Mouse (Mus musculus) c-Kit-positive CD71-negative TER-119-negative erythroid progenitor cells, embryonic 14.5 days (primary cell): ENCODE measurements around the gene Mkln1.
A peak's percentile ranks its signal among the peaks of the same experiment; 100 is the strongest.

ENCODE experiments used
- DNase-seq: peaks from one replicate; pipeline ENCODE4 v3.0.0-alpha.2; 2013; ENCODE audit warnings: low read depth

The Mkln1 gene

DNA sequence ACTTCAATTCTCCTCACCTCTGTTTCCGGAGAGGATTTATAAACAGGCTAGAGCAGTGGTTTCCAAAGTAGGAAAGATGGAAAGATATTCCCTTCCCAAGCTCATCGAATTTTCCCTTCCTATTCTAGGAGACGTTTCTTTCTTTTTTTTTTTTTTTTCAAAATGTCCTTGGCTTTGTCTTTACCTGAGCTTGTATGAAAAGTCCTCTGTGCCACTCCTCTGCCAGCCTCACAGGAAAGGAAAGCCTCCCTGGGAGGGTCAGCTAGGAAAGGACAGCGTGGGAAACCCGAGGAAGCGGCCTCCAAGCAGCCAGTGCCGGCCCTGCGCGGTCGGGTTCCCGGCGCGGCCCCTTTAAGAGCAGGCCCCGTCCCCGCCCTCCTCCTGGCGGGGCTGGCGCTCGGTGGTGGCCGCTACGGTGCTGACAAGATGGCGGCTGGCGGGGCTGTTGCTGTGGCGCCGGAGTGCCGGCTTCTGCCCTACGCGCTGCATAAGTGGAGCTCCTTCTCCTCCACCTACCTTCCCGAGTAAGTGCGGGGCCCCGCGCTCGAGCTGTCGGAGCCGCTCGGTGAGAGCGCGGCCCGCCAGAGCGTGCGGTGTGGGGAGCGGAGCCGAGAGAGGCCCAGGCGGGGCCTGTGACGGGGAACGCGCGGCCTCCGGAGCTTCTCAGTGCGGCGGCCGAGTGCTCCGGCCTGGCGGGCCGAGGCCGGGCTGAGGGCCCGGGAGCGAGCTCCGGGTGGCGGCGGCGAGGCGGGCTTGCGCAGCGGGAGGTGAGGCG is at the start of gene Mkln1:
Gene Mkln1, plus strand, starts transcription at position 305 of the 775 bp plus-strand sequence.
- DNase-seq: peak; percentile 58

DNA sequence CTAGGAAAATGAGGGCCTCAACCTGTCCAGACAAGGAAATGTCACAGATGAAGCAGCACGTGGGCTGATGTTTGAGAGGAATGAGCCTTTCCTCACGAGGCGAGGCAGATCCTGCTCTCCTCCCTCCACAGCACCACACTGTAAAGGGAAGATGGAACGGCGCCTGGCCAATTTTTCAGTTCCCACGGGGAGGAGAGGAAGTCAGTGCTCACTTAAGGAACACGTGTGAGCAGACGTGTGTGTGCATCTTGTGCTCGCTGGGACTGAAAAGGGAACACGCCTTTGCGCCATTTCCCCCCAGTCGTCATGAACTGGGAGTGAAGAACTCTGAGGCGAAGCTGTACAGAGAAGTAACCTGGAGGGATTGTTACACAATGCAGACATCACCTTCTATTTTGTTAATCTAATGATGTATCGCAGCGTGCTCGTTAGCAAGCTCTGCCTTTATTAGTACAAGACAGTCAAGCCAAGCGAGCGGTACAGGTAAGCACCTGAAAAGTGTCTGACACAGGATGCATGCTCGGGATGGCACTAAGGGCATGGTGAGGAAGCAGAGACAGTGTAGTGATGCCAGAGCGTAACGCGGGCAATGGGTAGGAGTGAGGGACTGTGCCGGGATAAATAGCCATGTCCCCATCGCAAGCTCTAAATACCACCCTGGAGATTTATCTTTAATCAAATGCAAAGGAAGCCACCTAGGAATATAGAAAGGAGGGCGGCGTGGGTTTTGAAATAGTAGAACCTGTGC is 41.9 kb upstream of the Mkln1 start:
- no peak for DNase-seq

DNA sequence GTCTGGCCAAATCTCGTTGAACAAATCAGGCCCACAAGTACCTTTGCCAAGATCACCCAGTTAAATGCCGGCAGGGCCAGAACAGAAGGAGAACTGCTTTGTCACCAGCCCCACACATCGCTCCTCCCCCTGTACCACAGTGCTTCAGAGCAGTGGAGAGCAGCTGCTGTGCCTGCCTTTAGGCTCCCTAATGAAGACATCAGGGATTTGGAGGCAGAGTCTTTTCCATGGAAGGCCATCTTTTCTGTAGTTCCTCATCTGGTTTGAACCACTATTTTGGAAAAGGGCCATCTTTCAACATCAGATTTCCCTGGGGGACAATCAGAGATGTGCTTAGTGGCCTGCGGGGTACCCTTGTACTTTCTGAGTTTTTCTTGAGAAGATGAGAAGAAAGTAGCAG is 41.2 kb upstream of the Mkln1 start:
- no peak for DNase-seq

DNA sequence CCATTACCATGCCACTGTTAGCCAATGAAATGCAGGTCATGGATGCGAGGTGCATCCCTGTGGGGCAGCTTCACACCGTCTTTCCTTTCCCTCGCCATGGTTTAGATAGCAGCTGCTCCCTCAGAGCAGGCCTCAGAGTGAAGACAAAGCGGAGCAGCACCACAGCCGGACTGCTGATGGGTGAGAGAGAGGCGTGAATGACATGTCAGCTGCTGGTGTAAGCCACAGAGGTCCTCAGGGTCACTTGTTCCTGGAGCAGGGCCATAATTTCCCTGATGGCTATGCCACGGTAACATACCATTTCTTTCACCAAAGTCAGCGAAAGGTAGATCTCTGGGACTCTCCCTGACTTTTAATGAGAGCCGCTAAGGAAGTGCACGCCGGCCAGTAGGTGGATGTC is 35.9 kb upstream of the Mkln1 start:
- DNase-seq: no peak

DNA sequence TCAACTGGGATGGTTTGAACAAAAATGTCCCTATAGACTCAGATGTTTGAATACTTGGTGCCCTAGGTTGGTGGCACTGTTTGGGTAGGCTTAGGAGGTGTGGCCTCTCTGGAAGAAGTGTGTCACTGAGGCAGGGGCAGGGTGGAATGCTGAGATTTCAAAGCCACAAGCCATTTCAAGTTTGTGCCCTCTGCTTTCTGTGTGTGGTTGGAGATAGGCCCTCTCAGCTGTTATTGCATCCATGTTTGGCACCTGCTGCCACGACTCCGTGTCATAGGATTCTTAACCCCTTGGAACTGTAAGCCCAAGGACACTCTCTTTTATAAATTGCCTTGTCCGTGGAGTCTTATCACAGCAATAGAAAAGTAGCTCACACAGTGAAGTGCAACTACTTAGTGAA is 34.1 kb upstream of the Mkln1 start:
- no peak for DNase-seq

DNA sequence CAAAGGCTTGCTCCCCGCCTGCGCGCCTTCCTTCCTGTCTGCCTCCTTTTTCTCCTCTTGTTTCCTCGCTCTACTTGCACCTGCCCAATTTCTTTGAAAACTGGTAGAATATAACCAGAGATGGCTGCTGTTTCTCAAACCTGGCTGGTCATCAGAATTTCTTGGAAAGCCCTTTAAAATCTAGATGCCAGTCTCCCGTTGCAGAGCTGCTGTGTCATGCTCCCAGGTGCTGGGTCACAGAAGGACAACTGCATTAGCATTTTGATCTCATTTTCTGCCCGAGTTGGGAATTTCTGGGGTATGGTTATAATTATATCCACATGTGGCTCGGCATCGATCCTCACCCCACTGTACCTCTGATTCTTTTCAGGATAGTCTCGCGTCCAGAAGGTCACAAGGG is 30.6 kb upstream of the Mkln1 start:
- no peak for DNase-seq

DNA sequence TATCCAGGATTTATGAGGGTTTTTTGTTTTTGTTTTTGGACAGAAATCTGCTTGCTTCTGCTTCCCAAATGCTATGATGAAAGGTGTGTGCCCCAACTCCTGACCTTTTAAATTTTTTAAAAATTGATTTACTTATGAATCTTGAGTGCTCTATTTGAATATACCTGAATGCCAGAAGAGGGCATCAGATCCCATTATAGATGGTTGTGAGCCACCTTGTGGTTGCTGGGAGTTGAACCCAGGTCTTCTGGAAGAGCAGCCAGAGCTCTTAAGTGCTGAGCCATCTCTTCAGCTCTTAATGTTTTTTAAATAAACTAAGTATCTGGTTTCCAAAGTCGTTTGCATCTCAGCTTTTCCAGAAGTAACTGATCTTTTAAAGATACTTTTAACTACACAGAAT is 30.0 kb upstream of the Mkln1 start:
- no peak for DNase-seq

DNA sequence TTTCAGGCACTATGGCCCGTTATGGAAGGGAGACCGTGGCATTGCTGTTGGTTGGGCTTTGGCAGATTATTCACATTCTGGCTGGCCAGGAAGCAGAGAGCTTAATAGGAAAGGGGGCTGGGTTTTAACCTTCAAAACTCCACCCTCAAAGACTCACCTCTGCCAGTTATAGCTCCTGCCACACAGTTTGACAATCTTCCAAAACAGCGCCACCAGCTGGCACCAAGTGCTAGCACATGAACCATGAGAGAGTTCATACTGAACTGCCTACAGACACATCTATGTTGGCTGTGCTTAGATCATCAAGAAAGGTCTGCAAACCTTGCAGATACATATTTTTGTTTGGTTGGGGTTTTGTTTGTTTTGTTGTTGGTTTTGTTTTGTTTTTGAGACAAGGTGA is 28.7 kb upstream of the Mkln1 start:
- DNase-seq: peak; percentile 6

DNA sequence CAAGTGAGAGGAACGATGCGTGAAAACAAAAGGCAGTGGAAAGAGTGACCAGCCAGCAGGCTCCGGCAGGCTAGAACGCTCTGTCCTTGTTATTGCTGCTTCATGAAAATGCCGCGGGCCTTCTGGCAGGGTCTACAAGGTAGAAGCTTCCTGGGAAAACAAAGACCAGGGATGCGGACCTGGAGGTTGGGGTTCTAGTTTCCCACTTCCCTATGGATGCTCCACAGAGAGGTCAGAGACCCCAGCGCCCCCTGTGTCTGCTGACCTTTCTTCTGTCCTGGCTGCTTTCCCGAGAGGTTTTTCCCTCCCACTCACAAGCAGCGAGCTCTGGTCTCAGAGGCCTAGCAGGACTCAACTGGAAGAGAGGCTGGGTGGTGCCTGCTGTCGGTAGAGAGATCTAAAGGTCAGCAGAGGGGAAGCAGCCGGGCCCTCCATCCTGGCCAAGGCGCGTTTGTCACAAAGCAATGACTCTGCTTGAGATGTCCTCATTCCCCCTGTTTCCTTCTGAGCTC is 27.9 kb upstream of the Mkln1 start:
- DNase-seq: no peak

DNA sequence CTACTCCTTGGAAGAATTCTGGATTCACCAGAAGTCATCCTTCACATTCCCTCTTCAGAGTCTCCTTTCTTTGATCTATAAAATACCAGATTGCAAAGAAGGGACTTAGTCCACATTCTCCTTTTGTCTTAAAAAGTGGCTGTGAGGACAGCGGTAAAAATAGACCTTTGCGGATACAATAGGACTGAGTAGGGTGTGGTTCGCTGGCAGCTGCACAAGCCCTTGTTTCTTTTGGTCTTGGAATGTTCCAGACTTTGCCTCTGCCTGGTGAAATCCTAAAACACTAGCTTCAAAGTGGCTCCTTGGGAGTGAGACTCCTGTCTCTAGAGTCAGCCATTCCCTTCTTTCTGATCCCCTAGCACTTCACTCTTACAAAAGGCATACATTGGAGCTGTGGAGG is 27.4 kb upstream of the Mkln1 start:
- no peak for DNase-seq

DNA sequence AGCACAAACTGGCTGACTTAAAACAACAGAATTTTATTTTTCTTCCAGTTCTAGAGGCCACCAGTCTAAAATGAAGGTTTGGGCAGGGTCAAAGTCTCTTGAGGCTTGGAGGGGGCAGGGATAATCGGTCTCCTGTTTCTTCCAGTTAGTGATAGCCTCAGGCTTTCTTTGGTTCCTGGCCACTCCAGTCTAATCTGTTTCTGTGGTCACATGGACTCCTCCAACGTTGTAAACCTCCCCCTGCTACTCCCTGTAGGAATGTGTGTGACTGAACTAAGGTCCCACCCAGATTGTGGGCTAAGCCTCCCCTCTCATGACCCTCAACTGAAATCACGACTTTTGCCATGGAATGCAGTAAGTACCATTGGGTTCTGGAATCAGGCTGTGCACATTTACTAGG is 25.9 kb upstream of the Mkln1 start:
- DNase-seq: no peak

DNA sequence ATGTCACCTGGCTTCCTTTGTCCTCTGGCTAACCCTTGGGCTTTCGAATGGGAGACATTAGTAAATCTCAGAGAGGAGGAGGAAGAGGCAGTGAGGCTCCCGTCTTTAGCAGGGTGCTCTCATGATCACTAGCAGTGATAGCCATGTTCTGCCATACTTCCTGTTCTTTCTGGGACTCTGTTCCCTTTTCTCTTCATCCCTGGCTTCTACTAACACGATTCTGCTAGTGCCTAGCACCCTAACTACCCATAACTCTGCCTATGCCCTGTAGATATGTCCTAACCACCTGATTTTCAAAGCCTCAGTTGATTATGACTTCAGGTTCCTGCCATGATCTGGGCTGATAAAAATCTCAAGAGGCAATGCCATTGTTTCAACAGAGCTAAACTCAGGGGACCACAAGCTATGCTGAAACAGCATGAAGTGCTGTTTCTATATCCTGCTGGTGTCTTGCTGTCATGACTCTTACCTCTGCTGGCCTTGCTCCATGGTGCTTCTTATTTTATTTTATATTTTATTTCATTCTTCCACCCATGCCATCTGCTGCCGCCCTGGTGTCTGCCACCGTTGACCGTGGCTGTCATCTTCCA is 25.4 kb upstream of the Mkln1 start:
- no peak for DNase-seq

DNA sequence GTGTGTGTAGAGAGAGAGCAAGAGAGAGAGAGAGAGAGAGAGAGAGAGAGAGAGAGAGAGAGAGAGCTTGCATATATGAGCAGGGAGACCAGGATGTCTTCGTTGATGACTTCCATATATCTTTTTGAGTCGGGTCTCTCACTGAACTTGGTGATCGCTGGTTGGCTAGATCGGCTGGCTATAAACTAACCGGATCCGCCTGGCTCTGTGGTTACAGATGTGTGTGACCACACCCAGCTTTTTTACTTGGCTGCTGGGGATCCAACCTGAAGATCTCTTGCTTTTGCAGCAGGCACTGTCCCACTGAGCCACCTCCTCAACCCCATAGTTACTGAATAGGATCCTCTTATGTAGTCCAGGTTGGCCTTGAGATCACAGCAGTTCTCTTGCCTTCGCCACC is 15.5 kb upstream of the Mkln1 start:
- no peak for DNase-seq

DNA sequence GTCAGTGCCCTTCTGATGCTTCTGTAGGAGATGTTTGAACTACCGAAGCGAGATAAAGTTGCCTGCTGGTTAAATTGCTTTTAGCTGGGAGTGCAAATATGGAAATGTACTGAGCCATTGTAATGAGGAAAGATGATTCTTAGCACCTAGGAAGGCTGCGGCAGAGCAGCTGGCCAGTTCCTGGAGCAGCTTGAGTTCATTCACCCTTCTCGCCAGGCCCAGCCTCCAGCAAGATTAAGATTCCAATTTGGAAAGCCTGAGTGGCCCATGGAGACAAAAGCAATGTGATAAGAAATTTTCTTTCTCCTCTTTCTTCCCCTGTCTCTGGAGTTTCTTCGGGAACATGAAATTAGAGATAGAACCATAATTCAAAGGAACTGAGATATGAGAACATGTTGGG is 13.7 kb upstream of the Mkln1 start:
- no peak for DNase-seq

DNA sequence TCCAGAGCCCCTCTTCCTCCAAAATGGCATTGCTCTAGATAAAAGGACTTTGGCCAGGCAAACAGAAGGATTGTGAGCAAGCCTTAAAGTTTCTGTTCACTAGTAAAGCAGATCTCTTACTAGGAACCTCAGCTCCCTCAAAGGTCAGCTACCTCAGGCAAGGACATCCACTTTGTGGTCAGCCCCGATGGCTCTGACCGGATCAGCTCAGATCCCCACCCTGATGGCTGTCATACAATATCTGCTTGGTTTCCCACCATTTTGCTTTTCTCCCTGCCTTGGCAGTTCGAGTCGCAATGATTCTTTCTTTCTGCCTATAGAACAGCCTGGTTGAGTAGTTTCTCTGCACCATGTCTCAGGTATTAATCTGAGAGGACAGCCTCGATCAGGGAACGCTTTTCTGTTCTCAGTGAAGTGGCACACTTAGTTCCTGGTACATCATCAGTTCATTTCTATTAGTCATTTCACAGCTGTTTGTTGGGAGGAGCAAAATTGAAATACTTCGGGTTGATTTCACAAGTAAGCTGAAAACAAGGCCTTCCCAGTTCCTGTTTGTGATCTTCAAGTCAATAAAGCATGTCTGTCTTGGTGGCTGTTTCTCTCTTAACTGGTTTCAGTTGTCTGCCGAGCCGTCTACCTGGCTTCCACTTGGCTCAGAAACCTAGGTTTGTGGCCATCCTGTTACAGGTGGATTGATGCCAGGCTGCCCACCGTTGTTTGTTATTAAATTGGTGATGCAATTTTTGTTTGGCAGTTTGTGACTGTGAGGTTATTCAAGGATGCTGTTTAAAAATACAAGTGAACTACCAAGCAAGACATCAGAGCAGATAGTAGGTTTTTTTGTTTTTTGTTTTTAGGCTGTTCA is 13.0 kb upstream of the Mkln1 start:
- DNase-seq: no peak

DNA sequence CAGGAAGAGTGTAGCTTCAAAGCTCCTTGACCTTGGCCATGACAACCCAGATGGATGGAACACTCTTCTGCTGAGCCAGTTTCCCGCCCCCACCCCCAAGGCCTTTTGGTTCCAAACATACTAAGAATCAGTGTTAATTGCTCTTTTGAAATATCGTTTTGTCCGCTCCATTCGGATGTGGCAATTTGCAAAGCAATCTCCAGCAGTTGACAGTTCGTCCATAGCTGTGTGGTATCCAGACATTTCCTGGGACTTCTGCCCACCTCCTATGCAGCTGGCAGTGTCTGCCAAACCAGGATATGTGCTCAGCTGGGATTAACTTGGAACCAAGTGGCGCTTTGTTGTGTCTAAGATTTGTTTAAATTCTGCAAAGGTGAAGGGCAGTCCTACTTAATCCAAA is 8.8 kb upstream of the Mkln1 start:
- DNase-seq: no peak

DNA sequence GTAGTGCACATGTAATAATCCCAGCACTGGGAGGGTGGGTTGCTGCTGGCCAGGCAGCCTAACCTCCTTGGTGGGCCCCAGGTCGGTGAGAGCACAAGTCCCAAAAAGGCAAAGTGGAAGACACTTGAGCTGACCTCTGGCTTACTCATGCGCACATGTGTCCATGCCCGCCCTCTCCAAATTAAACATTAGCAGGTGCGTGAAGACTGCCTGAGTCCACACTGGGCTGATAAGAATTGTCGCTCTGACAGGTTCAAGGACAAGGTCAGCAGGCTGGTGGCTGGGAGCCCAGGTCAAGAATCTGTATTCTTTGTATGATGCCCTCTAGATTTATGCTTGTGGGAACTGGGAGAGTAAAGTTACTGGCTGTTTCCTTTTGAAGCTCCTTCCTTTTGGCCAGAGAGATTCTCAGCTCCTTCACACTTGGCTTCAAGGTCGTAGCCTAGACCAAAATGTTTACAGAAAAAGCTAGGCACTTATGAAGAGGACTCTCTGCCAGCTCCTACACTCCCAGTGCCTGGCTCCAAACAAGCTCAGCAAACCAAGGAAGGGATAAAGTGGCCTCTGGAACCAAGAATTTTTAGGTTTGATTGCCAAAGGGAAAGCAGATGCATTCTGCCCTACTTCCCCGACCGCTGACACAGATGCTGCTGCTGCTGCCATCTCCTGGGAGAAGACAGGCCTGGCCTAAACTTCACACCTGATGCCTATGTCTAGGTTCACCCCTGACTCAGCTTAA is 8.1 kb upstream of the Mkln1 start:
- no peak for DNase-seq

DNA sequence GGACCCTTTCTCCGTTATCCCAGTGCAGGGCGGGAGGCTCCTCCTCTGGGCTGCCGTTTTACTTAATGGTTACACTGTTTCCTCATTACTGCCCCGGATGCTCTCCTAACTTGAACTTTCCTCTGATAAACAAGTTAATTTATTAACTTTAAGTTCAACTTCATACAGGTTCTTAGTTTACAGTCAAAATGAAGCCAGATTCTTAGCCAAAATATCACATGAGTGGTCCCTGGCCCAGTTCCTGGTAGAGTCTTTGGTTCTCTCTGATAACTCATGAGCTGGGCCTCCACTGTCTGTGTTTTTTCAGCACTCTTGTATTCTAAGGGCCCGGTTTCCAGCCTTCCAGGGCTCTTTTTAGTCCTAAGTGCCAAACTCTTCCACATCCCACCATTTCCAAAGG is 5.7 kb upstream of the Mkln1 start:
- DNase-seq: no peak

DNA sequence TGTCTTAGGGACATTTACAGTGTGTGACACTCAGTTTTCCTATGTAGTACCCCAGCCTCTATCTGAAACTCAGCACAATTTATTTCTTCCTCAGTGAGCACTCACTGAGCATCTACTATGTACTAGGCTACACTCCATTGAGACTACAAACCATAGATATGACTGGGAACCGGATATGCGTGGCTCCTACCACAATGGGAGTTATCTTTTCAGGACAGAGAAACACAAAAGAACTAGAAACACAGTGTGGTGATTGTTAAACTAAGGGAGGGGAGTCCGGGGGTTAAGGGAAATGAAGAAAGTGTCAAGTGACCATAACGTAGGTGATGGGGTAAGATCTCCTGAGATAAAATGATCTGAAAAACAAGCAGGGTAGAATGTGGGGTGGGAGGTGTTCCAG is 2.4 kb upstream of the Mkln1 start:
- no peak for DNase-seq

DNA sequence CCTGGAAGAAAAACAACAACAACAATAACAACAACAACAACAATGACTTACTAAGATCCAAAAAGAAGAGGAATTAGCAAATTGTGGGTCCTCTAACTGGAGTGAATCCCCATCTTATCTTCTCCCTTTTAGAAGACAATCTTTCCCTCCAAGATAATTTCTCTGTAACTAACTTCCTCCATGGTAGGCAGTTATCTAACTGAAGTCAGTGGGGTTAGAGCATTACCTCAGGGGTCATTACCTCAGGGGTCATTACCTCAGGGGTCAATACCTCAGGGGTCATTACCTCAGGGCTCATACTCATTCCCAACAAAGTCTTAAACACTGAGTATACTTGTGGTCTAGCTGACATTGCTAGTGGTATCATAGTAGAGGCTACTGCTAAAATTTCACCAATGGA is 1.2 kb upstream of the Mkln1 start:
- DNase-seq: no peak

DNA sequence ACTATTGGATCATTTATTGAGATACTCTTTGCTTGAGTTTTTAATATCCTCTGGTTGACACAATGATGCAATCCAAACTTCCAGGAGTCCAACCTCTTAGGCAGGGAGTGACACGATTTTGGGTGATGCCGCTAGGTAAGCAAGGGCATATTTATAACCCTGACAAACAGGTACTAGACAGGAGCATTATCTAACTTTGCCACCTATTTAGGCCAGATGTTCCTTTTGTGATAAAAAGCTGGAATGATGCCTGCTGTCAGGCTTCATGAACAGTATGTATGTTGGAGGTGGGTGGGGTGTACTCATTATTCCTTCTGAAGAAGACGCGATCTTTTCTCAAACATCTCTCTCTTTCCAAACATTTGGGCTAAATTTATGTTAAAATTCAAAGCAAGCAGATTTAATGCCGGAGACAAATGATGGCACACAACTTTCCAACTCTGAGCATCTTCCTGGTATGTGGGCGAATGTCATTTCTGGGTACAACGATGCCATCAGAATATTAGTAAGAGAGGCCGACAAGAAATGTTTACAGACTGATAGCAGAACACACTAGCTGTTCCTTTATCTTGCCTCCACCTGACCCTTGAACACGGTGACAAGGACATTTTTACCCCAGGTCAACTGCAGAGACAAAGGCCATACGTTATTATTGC is 632 bp upstream of the Mkln1 start:
- no peak for DNase-seq
